8 mouse cellular contexts compared by ENCODE assay signal in the genomic region with DNA sequence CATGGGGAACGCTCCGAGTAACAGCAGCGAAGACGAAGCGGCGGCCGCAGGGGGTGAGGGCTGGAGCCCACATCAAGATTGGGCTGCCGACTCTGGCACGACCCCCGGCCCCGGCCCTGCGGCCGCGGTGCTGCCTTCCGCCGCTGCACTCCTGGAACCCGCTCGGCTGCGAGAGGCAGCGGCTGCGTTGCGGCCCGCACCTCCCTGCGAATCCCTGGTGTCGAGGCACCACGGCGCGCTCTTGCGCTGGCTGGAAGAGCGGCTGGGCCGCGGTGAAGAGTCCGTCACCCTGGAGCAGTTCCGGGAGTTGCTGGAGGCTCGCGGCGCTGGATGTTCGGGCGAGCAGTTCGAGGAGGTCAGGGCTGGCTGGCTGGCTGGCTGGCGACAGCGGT. TPM values are rescaled to one million over a fixed set of nuclear protein-coding genes. Genes with fewer than 3 reads are reported as not detected.
A peak's percentile ranks its signal among the peaks of the same experiment; 100 is the strongest.
DNase-seq lines count a peak whose midpoint lies in the region; ATAC-seq and TF ChIP-seq lines count a peak whose summit lies in the region.

No protein-coding gene starts in this region.

- TF ChIP-seq POLR2A in embryonic fibroblast, embryonic 13.5 days (IDR thresholded peaks at IDR 0.05; ENCODE audit: low read depth, low read length) = no peak

- TF ChIP-seq CTCF in E14TG2a.4 (conservative IDR thresholded peaks at IDR 0.05; ENCODE audit: low read length) = no peak
- no peak for TF ChIP-seq CTCF in embryonic fibroblast, embryonic 13.5 days (IDR thresholded peaks at IDR 0.05; ENCODE audit: borderline replicate concordance, insufficient read depth, low read length)

- 0 out of 2 replicates have a peak, but pooled peaks cover 6% of the 10 kb centered on the region for H3K36me3 ChIP-seq in heart, embryonic 12.5 days
- no peaks in the 10 kb centered on the region for H3K36me3 ChIP-seq in E14TG2a.4 (ENCODE audit: insufficient read depth, low read length)
- no peaks in the 10 kb centered on the region for H3K36me3 ChIP-seq in limb, embryonic 13.5 days
- H3K36me3 ChIP-seq in neural tube, embryonic 14.5 days (ENCODE audit: control insufficient read depth, insufficient read depth, low read length) = no peaks in the 10 kb centered on the region

- ATAC-seq in heart, embryonic 12.5 days (ENCODE audit: insufficient number of reproducible peaks, low FRiP score) = peak; percentile 40
- peak; percentile 57; the same call in 1 of the 2 replicates for ATAC-seq in limb, embryonic 13.5 days (ENCODE audit: low FRiP score, low read depth)
- peak; percentile 70 for ATAC-seq in neural tube, embryonic 14.5 days (ENCODE audit: low read depth)

- peak overlapping the region; percentile 96 for H3K4me3 ChIP-seq in heart, embryonic 12.5 days
- H3K4me3 ChIP-seq in E14TG2a.4 (replicated peaks; ENCODE audit: low read length) = peak overlapping the region; percentile 100
- H3K4me3 ChIP-seq in embryonic fibroblast, embryonic 13.5 days (ENCODE audit: insufficient read depth, low read length) = peak overlapping the region; percentile 94
- peak overlapping the region; percentile 95 for H3K4me3 ChIP-seq in limb, embryonic 13.5 days
- peak overlapping the region; percentile 94 for H3K4me3 ChIP-seq in neural tube, embryonic 14.5 days (ENCODE audit: low read depth, low read length)

- H3K27ac ChIP-seq in heart, embryonic 12.5 days (ENCODE audit: poor library complexity, severe bottlenecking) = peak overlapping the region; percentile 38; the same call in 1 of the 2 replicates
- peak overlapping the region; percentile 80; the same call in 1 of the 2 replicates for H3K27ac ChIP-seq in embryonic fibroblast, embryonic 13.5 days (ENCODE audit: insufficient read depth, low read length)
- no peak overlapping the region for H3K27ac ChIP-seq in limb, embryonic 13.5 days
- peak overlapping the region; percentile 64 for H3K27ac ChIP-seq in neural tube, embryonic 14.5 days (ENCODE audit: low read depth, low read length)

- no peaks in the 10 kb centered on the region for H3K27me3 ChIP-seq in heart, embryonic 12.5 days (replicated peaks)
- no peaks in the 10 kb centered on the region for H3K27me3 ChIP-seq in E14TG2a.4 (ENCODE audit: insufficient read depth, low read length)
- H3K27me3 ChIP-seq in limb, embryonic 13.5 days = no peaks in the 10 kb centered on the region
- H3K27me3 ChIP-seq in neural tube, embryonic 14.5 days (ENCODE audit: control insufficient read depth, insufficient read depth, low read length) = no peaks in the 10 kb centered on the region

- under 1% methylated on average over 42 of the region's 42 CpGs for WGBS in heart, embryonic 12.5 days
- WGBS in limb, embryonic 13.5 days = under 1% methylated on average over 42 of the region's 42 CpGs
- 1% methylated on average over 42 of the region's 42 CpGs for WGBS in neural tube, embryonic 14.5 days

- no peaks in the 10 kb centered on the region for H3K9me3 ChIP-seq in heart, embryonic 12.5 days (replicated peaks)
- no peaks in the 10 kb centered on the region for H3K9me3 ChIP-seq in E14TG2a.4 (ENCODE audit: low read length)
- H3K9me3 ChIP-seq in limb, embryonic 13.5 days = no peaks in the 10 kb centered on the region
- H3K9me3 ChIP-seq in neural tube, embryonic 14.5 days (ENCODE audit: control insufficient read depth, low read length) = no peaks in the 10 kb centered on the region

- H3K4me1 ChIP-seq in heart, embryonic 12.5 days (replicated peaks) = peaks cover 3% of the 10 kb centered on the region; the same call in 1 of the 2 replicates
- peaks cover 17% of the 10 kb centered on the region for H3K4me1 ChIP-seq in E14TG2a.4 (replicated peaks; ENCODE audit: low read depth, low read length)
- peaks cover 4% of the 10 kb centered on the region for H3K4me1 ChIP-seq in embryonic fibroblast, embryonic 13.5 days (ENCODE audit: control insufficient read depth, insufficient read depth, low read length)
- H3K4me1 ChIP-seq in limb, embryonic 13.5 days = peaks cover 14% of the 10 kb centered on the region
- H3K4me1 ChIP-seq in neural tube, embryonic 14.5 days (ENCODE audit: control insufficient read depth, insufficient read depth, low read length) = peaks cover 18% of the 10 kb centered on the region

- peak overlapping the region; percentile 89 for H3K9ac ChIP-seq in heart, embryonic 12.5 days
- H3K9ac ChIP-seq in limb, embryonic 13.5 days = peak overlapping the region; percentile 84
- peak overlapping the region; percentile 84 for H3K9ac ChIP-seq in neural tube, embryonic 14.5 days (replicated peaks; ENCODE audit: low read depth, low read length)

- no peak for DNase-seq in heart, adult 11 months
- DNase-seq in left cerebral cortex, postnatal 10 days (ENCODE audit: extremely low spot score in 1 of 2, low spot score in 2 of 2) = no peak
- no peak for DNase-seq in spleen, postnatal 4 days (ENCODE audit: low spot score in 2 of 2)

- peak overlapping the region; percentile 79 for H3K4me2 ChIP-seq in heart, embryonic 12.5 days
- H3K4me2 ChIP-seq in limb, embryonic 13.5 days (replicated peaks) = peak overlapping the region; percentile 90
- H3K4me2 ChIP-seq in neural tube, embryonic 14.5 days (ENCODE audit: low read depth, low read length) = peak overlapping the region; percentile 90

- intact Hi-C loops in left cerebral cortex, postnatal 10 days (cut with DNase I) = no loop called here

RNA-seq across cellular contexts. Expression of a gene that starts 0.3 kb away (rescaled TPM):
- 7.7 and 8.1 TPM in 2 replicates for polyA plus RNA-seq in heart, embryonic 12.5 days (2016; fragmentation: Nextera tagmentation; extraction: Ambion mirVana)
- polyA plus RNA-seq in embryonic fibroblast, embryonic 13.5 days (2011; ENCODE audit: insufficient read length, low read depth, missing spikeins) = 30.3 and 47.0 TPM in 2 replicates
- 9.2 and 10.4 TPM in 2 replicates for polyA plus RNA-seq in limb, embryonic 13.5 days (2015; fragmentation: Nextera tagmentation; extraction: Ambion mirVana)
- polyA plus RNA-seq in neural tube, embryonic 14.5 days (2014; fragmentation: Nextera tagmentation; extraction: Ambion mirVana) = 20.5 and 21.6 TPM in 2 replicates
- 10 to 100 TPM; 49.3 to 49.4 TPM for total RNA-seq in left cerebral cortex, postnatal 10 days (2021)

RNA-seq across cellular contexts. Expression of a gene that starts 0.3 kb away (rescaled TPM):
- 5.5 and 6.3 TPM in 2 replicates for polyA plus RNA-seq in heart, embryonic 12.5 days (2016; fragmentation: Nextera tagmentation; extraction: Ambion mirVana)
- 14.0 and 15.4 TPM in 2 replicates for polyA plus RNA-seq in embryonic fibroblast, embryonic 13.5 days (2011; ENCODE audit: insufficient read length, low read depth, missing spikeins)
- 6.5 and 6.7 TPM in 2 replicates for polyA plus RNA-seq in limb, embryonic 13.5 days (2015; fragmentation: Nextera tagmentation; extraction: Ambion mirVana)
- polyA plus RNA-seq in neural tube, embryonic 14.5 days (2014; fragmentation: Nextera tagmentation; extraction: Ambion mirVana) = 6.6 and 8.9 TPM in 2 replicates
- 10 to 100 TPM in 1 of 2 experiments, 1 to 10 TPM in 1; 8.6 to 11.5 TPM for total RNA-seq in left cerebral cortex, postnatal 10 days (2021)
